Mouse (Mus musculus): ENCODE measurements around the gene Mlxip.

The Mlxip gene

DNA sequence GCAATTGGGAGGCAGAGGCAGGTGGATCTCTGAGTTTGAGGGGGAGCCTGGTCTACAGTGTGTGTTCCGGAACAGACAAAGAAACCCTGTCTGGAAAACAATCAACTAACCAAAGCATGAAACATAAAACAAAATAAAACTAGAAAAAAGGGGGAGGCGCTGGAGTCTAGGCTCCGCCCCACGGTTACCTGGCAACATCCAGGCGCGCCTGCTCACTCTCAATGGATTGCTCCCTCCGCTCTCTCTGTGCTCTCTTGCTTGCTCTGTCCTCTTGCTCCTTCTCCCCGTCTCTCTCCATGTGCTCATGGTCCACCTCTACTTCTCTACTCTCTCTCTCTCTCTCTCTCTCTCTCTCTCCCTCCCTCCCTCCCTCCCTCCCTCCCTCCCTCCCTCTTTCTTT, 11.9 kb upstream of the Mlxip start:
- no peak for DNase-seq (ENCODE audit: low spot score)

DNA sequence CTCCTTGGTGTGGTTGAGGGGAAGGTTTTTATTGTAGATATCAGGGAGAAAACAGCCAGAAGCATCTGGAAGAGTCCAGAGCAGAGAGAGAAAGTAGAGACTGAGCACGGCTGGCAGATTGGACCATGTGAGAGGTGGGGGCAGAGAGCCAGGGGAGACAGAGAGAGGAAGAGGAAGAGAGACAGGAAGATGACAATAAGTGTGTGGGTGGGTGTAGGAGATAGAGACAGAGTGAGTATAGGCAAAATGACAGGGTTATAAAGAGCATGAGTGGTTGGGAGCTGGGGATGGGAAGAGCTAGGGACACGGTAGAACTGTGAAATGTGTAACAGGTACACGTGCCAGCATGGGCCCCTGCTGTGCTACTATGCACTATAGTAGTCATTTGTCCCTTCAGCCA, 6.1 kb upstream of the Mlxip start:
- no peak for DNase-seq (ENCODE audit: low spot score)

DNA sequence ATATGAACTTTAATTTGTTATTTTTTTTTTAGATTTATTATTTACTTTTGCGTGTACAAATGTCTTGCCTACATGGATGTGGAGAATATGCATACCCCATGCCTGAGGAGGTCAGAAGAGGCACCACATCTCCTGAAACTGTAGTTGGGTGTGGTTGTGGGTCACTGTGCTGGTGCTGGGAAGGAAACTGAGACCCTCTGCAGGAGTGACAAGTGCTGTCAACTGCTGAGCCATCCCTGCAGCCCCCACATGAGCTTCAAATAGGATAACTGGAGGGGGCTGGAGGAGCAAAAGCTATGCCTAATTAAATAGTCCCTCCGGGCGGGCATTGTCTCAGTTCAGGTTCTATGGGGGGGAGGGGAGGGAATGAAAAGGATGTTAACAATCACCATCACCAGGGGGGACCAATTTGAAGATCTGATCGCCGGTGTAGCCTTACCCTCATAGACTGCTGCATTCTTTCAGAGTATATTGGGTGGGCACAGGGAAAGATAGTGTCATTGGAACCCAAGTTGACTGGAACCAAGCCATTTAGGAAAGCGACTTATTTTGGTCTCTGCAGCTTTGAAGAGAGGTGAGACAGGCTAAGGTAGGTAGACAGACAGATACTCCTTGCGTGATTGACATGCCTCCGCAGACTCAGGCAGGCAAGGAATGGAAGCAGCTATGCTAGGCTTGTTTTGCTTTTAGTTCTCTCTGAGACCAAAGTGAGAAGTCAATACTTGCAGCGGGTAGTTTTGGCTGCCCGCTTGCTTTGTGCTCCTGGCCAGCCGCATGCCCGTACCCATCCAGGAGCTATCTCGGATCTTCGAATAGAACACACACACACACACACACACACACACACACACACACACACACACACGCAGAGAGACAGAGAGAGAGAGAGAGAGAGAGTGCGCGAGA, 3.8 kb upstream of the Mlxip start:
- DNase-seq (ENCODE audit: low spot score) = no peak

- DNase-seq (ENCODE audit: low spot score) = peak; percentile 33
These were observed 3.2 kb upstream of the Mlxip start for GRCm38 (mm10) chr5:123391442-123391809.

DNA sequence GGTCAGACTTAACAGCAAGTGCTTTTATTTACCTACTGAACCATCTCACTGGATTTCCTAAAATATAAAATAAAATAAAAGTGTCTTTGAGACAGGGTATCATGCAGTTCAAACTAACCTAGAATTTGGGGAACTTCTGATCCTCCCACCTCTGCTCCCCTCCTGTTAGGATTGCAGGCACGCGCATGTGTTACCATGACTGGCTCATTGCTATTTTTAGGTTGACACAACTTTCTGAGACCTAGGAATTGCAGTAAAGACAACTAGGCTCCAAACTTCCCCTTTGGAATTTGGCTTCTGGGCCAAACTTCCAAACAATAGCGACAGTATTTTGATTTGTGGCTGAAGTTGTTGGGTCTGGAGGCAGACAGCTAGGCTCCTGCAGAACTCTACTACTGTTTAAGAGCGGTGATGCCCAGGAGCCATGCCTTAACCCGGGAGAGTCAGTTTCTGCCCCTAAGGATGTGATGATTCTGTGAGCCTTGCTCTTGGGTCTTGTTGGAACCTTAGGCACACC, 754 bp upstream of the Mlxip start:
- DNase-seq (ENCODE audit: low spot score) = no peak

DNA sequence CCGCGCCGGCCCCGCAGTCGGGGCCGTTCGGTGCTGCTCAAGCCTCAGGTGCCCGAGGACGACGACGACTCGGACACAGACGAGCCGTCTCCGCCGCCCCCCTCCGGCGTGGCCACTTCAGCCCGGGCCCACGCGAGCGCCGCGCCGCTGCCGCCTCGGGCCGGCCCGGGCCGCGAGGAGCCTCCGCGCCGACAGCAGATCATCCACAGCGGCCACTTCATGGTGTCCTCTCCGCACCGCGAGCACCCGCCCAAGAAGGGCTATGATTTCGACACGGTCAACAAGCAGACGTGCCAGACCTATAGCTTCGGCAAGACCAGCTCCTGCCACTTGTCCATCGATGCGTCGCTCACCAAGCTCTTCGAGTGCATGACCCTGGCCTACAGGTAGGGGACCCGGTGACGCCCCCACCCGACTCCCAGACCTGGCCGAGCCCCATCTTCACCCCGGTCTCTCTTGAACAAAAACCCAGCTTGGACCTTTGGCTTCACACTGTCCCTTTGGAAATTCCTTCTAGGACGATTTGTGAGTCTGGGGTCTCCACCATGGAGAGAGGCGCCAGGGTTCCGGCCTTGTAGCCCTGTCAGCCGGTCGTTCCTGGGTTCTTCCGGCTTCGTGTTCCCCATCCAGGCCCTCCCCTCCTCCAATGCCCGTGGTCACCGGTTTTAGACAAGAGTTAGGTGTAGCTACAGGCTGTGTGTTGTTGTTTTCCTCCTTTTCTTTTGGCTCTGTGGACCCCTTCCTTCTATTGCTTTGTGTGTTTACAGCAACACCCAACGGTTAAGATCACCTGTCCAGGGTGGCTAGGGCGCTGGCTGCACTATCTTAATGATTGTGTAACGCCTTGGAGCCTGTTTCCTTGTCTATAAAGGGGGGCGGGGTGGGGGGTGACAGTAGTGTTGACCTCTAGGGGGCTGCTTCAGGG, 621 bp downstream of the Mlxip start:
- DNase-seq (ENCODE audit: low spot score) = peak; percentile 34

DNA sequence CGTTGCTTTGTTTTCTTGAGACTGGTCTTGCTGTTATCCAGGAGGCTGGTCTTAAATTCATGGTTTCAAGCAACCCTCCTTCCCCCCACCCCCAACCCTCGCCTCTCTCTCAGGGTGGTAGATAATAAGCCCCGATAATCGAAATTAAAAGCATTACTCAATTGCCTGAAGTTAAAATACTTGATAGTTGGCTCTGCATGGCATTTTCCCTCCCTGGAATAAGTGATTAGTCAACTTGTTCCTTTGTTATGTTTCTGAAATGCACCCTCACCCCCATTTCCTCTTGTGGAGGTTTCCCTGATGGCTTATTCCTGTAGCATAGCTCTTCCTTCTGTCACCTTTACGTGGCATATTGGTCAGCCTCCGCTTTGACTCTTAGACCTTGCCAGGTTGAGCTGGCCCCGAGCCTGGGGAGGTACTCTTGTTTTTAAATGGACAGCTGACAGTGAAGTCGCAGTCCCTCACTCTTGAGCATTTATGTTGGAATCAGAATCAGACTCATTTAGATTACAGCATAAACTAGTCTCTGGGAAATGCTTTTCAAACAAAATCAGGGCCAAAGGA, 2.4 kb downstream of the Mlxip start:
- DNase-seq (ENCODE audit: low spot score) = no peak

DNA sequence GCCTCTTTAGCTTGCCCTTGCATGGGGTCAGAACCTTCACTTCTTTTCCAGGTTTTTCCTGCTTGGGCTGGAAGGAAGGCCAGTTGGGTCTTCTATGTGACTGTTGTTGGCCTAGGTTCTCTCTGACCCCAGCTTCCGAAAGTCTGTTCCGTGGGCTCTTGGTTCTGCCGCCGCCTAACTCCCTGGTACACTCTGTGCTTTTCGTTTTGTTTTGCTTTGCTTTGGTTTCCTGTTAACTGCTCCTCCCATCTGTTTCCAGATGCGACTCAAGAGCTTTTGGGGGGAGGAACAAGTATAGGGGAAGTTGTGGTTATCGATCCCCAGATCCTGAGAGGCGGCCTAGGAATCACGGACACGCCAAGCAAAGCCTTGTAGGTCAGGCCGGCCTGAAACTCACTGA, 3.2 kb downstream of the Mlxip start:
- DNase-seq (ENCODE audit: low spot score) = no peak

DNA sequence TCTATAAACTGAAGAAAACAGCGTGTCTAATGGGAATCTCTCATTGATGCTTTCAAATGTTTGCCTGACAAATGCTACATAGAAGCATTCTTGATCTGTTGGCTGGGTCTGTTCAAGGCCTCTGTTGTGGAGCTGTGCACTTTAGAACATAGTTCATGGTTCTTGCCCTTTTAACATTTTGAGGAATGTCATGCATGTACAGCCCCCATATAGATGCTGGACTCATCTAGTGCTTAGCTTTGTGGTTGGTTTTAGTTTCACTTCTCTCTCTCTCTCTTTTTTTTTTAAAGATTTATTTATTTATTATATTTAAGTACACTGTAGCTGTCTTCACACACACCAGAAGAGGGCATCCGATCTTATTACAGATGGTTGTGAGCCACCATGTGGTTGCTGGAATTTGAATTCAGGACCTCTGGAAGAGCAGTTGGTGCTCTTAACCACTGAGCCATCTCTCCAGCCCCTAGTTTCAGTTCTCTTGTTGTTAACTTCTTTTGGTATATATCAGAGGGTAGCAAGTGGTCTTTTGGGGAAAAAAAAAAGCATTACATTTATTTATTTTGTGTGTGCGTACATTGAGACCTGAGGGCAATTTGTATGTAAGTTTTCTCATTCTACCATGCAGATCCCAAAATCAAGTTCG, 4.4 kb downstream of the Mlxip start:
- no peak for DNase-seq (ENCODE audit: low spot score)

DNA sequence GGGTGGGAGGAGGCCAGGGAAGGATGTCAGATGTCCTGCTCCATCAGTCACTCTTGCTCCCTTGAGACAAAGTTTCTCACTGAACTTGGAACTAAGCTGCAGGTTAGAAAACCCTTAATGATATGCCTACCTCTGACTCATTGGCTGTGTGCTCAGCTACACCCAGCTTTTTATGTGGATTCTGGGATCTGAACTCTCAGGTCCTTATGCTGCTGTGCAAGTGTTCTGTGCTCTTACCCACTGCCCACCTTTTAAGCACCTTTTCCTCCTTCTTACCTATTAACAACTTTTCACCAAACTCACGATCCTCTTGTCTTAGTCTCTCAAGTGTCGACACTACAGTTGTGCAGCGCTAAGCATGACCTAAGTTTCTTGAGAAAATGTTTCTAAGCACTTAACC, 9.9 kb downstream of the Mlxip start:
- DNase-seq (ENCODE audit: low spot score) = no peak

GRCm38 (mm10) chr5:123406952-123407351, 12.4 kb downstream of the Mlxip start:
- DNase-seq (ENCODE audit: low spot score) = no peak

- no peak for DNase-seq (ENCODE audit: low spot score)
These were observed 13.6 kb downstream of the Mlxip start for GRCm38 (mm10) chr5:123408176-123408575.

DNA sequence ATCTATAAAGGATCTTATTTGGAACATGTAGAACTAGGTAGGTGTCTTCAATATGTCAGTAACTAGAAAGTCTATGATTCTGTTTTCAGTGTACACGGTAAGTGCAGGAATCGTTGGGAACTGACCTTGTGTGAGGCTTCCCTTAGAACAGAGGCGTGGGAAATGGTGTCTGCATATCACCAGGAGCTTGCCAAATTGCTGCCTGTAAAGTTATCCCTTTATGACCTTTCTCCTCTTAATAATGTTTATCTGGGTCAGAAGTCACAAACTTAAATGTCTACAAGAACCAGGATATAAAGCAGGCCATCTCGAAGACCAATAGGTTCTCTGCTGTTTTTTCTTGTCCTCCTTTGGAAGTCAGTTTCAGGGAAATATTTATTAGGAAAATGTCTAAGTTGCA, 17.6 kb downstream of the Mlxip start:
- DNase-seq (ENCODE audit: low spot score) = no peak

DNA sequence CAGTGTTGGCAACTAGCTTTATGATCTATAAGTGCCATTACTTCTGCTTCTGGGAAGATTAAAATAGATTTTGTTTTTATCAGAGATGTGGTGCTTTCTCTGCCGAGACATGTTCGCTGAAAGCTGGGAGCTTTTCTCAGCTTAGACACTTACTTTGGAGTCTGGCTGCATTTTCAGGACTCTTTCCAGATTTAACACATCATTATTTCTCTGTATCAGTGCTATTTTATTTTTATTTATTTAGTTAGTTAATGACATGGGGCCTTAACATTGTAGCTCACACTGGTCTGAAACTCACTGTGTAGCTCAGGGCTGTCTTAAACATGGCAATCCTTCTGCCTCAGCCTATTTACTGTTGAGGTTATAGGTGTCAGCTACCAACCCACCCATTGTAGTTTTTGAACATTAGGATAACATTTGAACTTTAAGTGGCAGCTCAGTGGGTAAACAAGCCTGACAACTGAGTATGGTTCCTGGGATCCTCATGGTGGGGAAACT, 19.3 kb downstream of the Mlxip start:
- no peak for DNase-seq (ENCODE audit: low spot score)

DNA sequence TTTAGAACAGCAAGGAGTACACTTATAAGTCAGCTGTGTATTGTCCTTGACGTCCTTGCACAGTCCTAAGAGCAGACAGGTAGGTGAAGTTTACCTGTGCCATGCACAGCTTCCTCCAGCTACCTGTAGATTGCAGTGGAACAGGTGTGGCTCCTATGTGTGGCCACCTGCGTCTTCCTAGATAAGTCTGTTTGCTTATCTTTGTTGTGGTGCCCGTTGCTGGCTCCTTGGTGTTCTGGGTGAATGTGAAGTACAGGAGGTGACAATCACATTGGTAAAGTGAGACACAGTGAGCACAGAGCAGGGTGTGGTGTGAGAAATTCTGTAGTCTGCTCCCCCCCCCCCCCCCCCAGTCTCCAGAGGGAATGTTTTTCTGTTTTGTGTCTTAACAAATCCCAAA, 21.6 kb downstream of the Mlxip start:
- DNase-seq (ENCODE audit: low spot score) = no peak

GRCm38 (mm10) chr5:123416566-123417518, 22.2 kb downstream of the Mlxip start:
- no peak for DNase-seq (ENCODE audit: low spot score)

- no peak for DNase-seq (ENCODE audit: low spot score)
These were observed 29.3 kb downstream of the Mlxip start for GRCm38 (mm10) chr5:123423885-123424284.

- no peak for DNase-seq (ENCODE audit: low spot score)
These were observed 33.0 kb downstream of the Mlxip start for GRCm38 (mm10) chr5:123427556-123427955.

GRCm38 (mm10) chr5:123431524-123432304, 37.1 kb downstream of the Mlxip start:
- DNase-seq (ENCODE audit: low spot score) = peak; percentile 52

All from urinary bladder, postnatal 14 days (tissue).